Mouse (Mus musculus): ENCODE measurements at regions not wholly inside any gene's neighbourhood (a gene's known extent, or its start where the extent isn't known, plus 50 kb on each side); places are given as distances from the start of the nearest gene placed in this dataset.

DNA sequence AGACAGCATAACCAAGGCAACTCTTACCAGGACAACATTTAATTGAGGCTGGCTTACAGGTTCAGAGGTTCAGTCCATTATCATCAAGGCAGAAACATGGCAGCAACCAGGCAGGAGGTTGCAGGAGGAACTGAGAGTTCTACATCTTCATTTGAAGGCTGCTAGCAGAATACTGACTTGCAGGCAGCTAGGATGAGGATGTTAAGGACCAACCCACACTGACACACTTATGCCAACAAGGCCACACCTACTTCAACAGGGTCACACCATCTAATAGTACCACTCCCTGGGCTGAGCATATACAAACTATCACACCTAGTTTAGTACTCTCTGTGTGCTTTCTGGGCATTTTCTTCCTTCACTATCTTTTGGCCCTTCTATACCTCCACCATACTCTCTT lies 131.8 kb downstream of the Phf3 start:
- no peak for TF ChIP-seq CTCF (conservative IDR thresholded peaks at IDR 0.05; ENCODE audit: low read length)
- TF ChIP-seq NANOG (IDR thresholded peaks at IDR 0.05; ENCODE audit: borderline replicate concordance, low read length), result no peak
- no peak for TF ChIP-seq POU5F1 (IDR thresholded peaks at IDR 0.05; ENCODE audit: borderline replicate concordance, low read length)

All from E14TG2a.4 (cell line).